Mouse (Mus musculus) bone marrow, adult 2 months (tissue): ENCODE results near the gene Zcrb1.

Source experiments
- CTCF ChIP-seq: fragments of 200-500 bp; IDR thresholded peaks from 2 replicates; pipeline ENCODE4 v1.5.1; 2011; ENCODE audit warnings: low read length, control low read depth; ENCODE audit not compliant: control insufficient read depth, insufficient read depth
- POLR2A ChIP-seq: fragments of 200-500 bp; IDR thresholded peaks from 2 replicates; pipeline ENCODE4 v1.6.1; 2011; ENCODE audit warnings: low read depth, mild to moderate bottlenecking, control low read depth, low read length, borderline replicate concordance; ENCODE audit not compliant: control insufficient read depth

GRCm38 (mm10) chr15:93402730-93403129, 4.6 kb upstream of the Zcrb1 start:
- TF ChIP-seq CTCF (no peak), POLR2A (no peak)
